Mouse (Mus musculus) kidney, adult 2 months (tissue): ENCODE measurements around the gene Tekt3.

Experiments used
- CTCF ChIP-seq: fragments of 200-500 bp; conservative IDR thresholded peaks from 2 replicates; pipeline ENCODE4 v1.5.1; 2011; ENCODE audit warnings: low read depth, mild to moderate bottlenecking, control low read depth, low read length, moderate library complexity, mixed read lengths; ENCODE audit not compliant: insufficient read depth, insufficient read length
- POLR2A ChIP-seq: fragments of 200-500 bp; IDR thresholded peaks from one replicate; pipeline ENCODE4 v1.6.1; 2011; ENCODE audit warnings: low read depth, low read length, control low read depth

DNA sequence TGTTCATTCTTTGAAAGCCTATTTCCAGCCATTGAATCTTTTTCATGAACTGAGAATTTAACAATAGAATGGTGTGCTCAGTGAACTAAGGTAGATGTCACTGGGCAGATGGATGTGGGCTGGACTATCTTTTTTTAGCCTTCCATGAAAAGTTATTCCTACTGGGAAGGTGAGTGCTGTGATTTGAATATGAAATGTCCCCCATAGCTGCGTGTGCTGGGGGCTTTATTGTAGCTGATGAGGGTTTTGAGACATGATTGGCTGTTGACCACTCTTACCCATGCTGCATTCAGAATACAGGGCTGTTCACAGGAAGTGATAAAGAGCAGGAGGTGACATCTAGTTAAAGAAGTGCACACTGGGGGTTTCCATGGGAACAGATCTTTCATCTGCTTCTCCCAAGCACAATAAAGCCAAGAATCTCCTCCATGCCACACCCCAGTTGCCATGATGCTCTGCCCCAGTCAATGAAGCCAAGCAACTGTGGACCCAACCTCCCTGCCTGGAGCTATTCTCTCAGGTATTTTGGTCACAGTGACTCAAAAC, 47.8 kb downstream of the Tekt3 start:
- TF ChIP-seq CTCF, result no peak
- TF ChIP-seq POLR2A, result no peak
